Mouse (Mus musculus): ENCODE measurements around the gene Fam3c. TPM values are rescaled to one million over a fixed set of nuclear protein-coding genes. Genes with fewer than 3 reads are reported as not detected.

Gene Fam3c
- polyA plus RNA-seq, 1 experiment from 2014 or later, result 70.4 TPM

DNA sequence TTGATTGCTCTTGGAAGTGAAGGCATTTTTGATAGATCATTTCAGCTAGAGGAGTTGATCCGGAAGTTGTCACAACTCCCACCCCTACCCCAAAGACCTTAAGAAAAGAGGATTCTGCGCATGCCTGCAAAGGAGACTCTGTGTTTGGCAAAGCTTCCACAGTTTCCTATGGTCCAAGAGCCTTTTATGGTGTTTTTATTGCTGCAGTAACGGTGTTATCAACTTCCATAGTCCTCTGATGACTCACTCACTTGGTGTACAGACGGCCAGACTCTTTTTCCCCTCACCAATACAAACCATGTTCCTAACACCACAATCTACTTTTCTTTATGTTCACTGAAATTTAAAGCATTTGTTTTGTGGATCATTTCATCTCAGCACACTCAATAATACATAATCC is 97.3 kb downstream of the Fam3c start:
- H3K9ac ChIP-seq (ENCODE audit: low read depth, low read length), result no peak overlapping the region
- ATAC-seq (ENCODE audit: low read depth) (no peak), DNase-seq (ENCODE audit: low spot score) (no peak)
- H3K27ac ChIP-seq (replicated peaks; ENCODE audit: low read depth, low read length), result no peak overlapping the region
- no peaks in the 10 kb centered on the region for H3K4me1 ChIP-seq (ENCODE audit: control insufficient read depth, insufficient read depth, low read length)
- H3K36me3 ChIP-seq (ENCODE audit: control insufficient read depth, insufficient read depth, low read length), result peaks cover 5% of the 10 kb centered on the region; the same call in 1 of the 2 replicates
- no peak overlapping the region for H3K4me3 ChIP-seq (ENCODE audit: low read depth, low read length)
- no peaks in the 10 kb centered on the region for H3K27me3 ChIP-seq (replicated peaks; ENCODE audit: control insufficient read depth, insufficient read depth, low read length)
- 84% methylated on average over 4 of the region's 4 CpGs for WGBS
- no peak overlapping the region for H3K4me2 ChIP-seq (ENCODE audit: low read depth, low read length)
- H3K9me3 ChIP-seq (ENCODE audit: control insufficient read depth, low read length), result no peaks in the 10 kb centered on the region

Other genes starting within 250 kb of the Fam3c start
- gene Wnt16, start 68.0 kb downstream of the Fam3c start, polyA plus RNA-seq (2014; fragmentation: Nextera tagmentation; extraction: Ambion mirVana), result 3.9 and 4.6 TPM in 2 replicates

Measured in embryonic facial prominence, embryonic 14.5 days (tissue).